Mouse (Mus musculus) frontal cortex, adult 2 months (tissue): ENCODE data around the gene Prph. TPM values are rescaled to one million over a fixed set of nuclear protein-coding genes. Genes with fewer than 3 reads are reported as not detected.
"Not testable (repeated sequence)": the region's sequence is repeated elsewhere in the genome, so short reads cannot be mapped to it uniquely, and the experiment has no call there.

Source experiments
- DNase-seq, 2 experiments: peaks; one replicate each; pipeline ENCODE4 v3.0.0; 2022; ENCODE audit warnings: low spot score in 1 of 2; ENCODE audit errors: extremely low spot score in 1 of 2
- polyA plus RNA-seq: library from polyadenylated mRNA; depleted of rRNA; stranded (reverse); fragments of >200 nt; gene quantifications from 2 replicates; pipeline ENCODE4 v1.2.3, GENCODE M21; 2012

Gene Prph
- polyA plus RNA-seq, 1 experiment: 0.90 TPM

DNA sequence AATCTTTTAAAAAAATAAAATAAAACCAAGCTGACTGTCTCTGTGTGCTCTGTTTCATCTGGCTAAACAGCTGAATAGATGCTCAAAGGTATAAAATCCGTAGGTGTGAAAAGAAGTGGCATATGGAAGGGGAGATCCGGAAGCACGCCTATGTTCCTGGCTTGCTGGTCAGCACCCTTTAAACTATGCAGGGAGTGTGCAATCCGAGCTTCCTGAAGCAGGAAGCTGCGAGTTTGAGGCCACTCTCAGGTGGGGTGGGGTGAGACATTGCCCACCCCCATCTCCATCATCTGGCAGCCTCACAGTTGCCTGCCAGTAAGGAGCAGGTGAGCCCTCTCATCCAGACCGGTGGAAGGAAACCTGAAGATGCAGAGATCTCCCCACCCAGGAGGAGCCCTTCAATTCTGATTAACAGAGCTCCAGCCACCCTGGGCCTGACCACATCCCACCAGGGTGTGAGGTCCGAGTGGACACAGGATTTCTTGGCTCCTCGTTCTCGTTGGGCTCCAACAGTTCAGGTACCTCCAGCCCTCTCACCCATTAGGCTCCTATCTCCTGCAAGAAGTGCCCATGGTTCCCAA lies 19.1 kb downstream of the Prph start, which contains the start of gene Troap:
Troap (plus strand) TSS at position 557 of the 581 bp plus-strand sequence.
- no peak for DNase-seq

DNA sequence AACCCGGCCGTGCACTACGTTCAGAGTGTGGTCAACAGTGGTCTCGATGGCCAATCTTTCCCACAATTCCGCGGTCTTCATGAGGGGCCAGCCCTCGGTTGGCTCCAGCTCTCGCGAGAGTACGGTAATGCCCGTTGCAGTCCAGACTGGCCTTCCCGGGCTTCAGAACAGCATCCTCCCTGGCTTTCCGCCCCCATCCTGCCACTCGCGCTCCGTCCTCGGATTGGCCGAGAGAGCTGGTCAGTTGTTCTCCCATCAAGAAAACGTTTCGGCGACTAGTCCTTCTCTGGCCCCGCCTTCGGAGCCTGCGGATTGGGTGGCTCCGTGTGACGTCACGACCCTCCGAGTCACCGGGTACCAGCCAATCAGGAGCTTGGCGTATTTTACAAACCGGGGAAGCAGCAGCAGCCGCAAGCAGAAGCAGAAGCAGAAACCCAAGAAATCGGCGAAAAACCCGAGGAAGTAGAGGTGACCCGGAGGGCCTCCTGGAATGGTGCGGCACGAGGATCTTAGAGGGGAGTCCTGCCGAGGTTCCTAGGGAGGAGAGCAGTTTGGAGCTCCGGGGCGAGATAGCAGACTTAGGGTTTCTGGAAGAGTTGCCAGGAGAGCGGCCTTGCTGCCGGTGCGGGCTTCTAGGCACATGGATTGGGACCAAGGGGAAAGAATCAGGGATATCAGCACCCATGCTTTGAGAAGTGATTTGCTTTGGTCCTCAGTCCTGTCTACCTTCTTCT lies 19.8 kb downstream of the Prph start:
- peak; percentile 95 to 99 for DNase-seq

DNA sequence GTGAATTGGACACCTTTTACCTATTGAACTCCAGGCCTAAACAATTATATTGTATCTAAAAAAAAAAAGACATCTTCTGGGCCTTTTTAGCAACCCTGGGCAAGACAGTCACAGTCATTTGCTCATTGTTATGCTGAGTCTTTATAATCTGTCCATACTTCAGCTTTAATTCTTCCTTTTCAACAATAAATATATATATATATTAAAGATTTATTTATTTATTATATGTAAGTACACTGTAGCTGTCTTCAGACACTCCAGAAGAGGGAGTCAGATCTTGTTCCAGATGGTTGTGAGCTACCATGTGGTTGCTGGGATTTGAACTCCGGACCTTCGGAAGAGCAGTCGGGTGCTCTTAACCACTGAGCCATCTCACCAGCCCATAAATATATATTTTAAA lies 21.0 kb downstream of the Prph start:
- not testable (repeated sequence) for DNase-seq

- no peak for DNase-seq
Observed at GRCm38 (mm10) chr15:99078181-99078910, 23.4 kb downstream of the Prph start.

GRCm38 (mm10) chr15:99079804-99080203 lies 24.8 kb downstream of the Prph start:
- DNase-seq: no peak

- no peak for DNase-seq
Observed at GRCm38 (mm10) chr15:99082322-99082721, 27.3 kb downstream of the Prph start.

- no peak for DNase-seq
Observed at GRCm38 (mm10) chr15:99082840-99083239, 27.9 kb downstream of the Prph start.

- peak in 1 of 2 experiments; percentile 57 for DNase-seq
Observed at GRCm38 (mm10) chr15:99083258-99083657, 28.3 kb downstream of the Prph start.

DNA sequence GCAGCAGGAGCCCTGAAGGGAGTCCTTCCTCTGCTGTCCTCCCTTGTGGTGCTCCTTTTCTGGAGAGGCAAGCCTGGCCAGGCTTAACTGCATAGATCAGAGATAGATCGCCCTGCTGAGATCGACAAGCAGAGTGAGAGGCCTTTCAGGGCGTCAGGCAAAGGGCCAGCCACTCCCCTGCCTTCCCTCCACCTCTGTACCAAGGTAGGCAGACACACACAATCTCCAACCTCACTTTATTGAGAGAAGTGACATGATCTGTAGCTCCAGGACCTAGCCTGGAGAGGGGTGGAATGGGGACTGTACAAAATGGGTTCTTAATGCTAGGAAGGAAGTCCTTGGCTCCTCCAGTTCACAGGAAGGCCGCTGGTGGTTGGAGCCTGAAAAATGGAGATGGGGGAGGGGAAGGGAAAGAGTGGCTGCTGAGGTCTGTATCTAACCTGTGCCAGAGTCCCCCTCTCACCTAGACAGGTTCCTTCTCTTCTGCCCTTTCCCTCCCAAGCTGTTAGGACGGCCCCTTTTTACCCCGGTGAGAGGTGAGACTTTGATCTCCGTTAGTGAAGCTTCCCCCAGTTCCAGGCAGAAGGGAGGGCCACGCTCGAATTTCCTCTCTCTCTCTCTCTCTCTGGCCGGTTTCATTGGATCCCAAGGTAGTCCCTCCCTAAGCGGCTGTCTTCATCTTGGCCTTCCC lies 29.0 kb downstream of the Prph start:
- no peak for DNase-seq

- DNase-seq: no peak
Observed at GRCm38 (mm10) chr15:99084618-99085017, 29.6 kb downstream of the Prph start.

GRCm38 (mm10) chr15:99085997-99086396 lies 31.0 kb downstream of the Prph start:
- DNase-seq: no peak

GRCm38 (mm10) chr15:99087253-99088075 lies 32.5 kb downstream of the Prph start, which contains the start of gene C1ql4:
Gene C1ql4, minus strand, starts transcription at chr15:99087817.
- DNase-seq: no peak

- DNase-seq: peak in 1 of 2 experiments; percentile 55
Observed at GRCm38 (mm10) chr15:99088292-99088691, 33.3 kb downstream of the Prph start.

DNA sequence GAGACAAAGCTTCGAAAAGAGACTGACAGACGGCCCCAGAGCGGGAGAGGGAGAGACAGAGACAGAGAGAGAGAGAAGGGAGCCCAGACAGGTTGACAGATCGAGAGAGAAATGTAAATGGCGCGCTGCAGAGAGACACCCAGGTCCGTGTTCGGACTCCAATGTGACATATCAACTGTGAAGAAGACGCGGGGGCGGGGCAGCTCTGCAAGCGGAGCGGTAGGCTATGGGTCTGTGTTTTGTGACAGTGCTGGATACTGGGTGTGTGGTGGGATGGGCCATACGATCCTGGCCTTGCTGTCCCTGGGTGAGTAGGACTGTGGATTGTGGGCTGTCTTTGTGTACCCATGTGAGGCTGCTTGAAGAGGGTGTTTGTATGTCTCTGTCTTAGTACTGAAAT lies 34.1 kb downstream of the Prph start:
- DNase-seq: no peak

DNA sequence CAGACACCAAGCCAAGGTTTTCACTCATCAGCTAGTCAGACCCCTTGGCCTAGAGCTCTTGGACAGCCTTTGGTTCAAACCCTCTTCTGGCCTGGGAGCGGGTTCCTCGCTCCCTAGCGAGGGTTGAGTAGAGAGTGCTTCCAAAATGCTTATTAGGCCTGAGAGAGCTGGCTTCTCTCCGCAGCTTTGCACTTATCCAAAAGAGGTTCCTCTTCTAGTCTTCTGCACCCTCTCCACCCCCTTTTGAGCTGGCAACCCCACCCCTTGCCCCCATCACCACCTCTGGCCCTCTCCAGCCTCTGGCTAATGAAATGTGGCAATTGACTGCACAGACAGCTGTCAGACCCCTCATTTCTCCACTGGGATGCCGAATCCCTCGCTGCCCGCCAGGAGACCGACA lies 37.9 kb downstream of the Prph start, which contains the start of gene Dnajc22:
Dnajc22 (plus strand) TSS at position 301 of the 400 bp plus-strand sequence.
- no peak for DNase-seq

DNA sequence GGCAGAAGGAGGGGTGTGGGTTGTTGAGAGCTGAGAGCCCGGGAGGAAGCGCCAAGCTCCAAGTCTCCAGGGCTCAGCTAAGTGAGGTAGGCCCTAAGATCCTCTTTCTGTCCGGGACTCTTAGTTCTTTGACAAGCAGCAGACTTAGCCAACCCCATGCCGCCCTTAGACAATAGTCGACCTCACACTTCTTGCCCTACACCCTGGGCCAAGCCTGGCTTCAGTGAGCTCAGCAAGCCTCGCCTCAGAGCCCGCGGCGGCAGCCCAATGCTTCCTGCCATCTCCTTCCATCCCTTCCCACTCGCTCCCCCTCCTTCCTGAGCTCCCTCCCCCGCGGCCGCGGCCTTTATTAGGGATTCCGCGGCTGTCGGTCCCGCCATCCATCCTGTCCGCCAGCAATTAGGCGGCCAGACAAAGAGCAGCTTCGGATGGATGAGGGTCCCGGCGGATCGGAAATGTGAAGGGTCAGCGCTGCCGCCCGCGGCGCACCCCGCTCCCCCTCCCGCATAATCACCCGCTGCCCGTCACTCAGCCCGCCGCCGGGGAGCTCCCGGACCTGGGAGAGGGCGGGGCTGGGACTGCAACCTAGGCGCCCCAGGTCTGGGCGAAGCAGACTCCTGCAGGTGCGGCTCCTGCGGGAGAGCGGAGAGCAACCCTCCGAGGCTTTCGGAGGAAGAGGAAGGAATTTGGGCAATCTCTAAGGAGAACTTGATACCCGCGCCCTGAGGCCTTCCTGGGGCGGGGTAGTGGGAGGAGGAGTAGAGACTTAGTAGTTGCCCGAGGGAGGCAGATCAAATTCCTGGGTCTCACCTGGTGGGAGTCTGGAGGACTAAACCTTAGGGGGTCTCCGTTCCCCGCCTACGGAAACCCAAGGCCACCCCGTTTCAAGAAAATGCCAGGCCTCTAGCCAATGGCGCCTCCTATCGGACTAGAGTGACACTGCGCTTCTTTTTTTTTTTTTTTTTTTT lies 38.6 kb downstream of the Prph start:
- DNase-seq: no peak

DNA sequence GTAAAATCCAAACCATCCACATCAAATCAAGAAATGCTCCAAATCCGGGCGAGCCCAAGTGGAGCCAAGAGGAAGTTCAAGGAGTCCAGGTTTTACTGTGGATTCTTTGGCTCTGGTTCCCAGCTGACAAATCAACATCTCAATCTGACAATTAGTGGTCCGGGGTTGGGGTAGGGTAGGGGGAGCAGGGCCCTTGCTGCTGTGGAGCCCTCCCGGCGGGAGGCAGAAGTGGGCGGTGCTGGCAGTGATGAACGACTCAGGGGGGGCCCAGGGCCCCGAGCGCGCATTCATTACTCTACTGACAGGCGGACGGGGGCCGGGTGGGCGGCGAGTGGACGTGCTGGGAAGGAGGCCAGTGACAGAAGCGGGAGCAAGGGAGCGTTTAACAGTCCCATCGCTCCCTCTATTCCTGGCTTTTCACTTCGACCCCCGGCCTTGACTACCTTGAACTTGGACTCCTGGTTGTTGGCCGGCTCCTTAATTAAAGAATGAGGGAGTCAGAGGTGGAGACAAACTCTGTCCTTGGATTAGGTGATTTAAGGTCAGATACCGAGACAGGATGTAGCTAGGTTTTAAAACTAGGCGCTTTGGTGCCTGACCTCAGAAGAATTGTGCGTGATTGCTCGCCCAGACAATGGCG lies 39.8 kb downstream of the Prph start:
- DNase-seq: no peak

DNA sequence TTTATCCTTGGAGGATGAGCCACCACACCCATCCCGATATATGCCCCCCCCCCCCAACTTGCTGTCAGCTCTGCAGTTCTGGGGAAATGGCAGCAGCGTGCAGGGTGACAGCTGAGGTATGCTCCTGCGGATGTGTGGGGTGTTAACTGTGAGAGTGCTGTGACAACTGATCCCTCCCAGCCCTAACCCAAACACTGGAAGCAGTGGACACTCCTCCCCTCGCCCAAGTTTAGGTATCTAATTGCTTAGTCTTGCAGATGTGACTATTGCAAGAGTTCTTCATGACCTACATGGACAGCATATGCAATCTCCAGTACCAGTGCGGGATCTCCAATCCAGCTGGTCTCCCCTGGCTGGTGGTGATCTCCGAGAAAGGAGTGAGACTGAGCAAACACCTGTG lies 40.4 kb downstream of the Prph start:
- DNase-seq: no peak
